Mouse (Mus musculus) testis, postnatal 14 days (tissue): Measurements from ENCODE around the gene Rai1.

Experiments
- DNase-seq: peaks from one replicate; pipeline ENCODE4 v3.0.0; 2021; ENCODE audit warnings: low spot score

Rai1 gene

GRCm38 (mm10) chr11:60192534-60192933, 87.7 kb downstream of the Rai1 start:
- DNase-seq: no peak

DNA sequence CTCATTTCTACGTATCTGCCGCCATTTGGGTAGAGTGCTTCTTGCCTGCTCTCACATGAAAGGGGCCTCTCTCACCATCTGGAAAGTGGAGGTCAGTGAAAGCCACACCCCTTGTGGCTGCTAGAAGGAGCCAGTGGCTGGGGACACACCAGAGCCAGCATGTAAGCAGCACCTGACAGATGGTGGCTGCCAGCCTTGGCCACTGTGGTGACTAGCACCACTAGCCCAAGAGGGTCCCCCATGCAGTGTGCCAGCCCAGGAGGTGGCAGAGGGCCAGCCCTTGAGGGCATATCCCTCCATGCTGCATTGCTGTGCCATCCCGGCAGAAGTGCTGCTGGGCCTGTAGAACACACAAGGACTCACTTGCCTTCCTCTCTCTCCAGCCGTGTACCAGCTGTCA, 88.7 kb downstream of the Rai1 start:
- no peak for DNase-seq

GRCm38 (mm10) chr11:60195108-60195507, 90.3 kb downstream of the Rai1 start:
- no peak for DNase-seq

- DNase-seq: no peak
These were observed 91.5 kb downstream of the Rai1 start for GRCm38 (mm10) chr11:60196344-60196743.

DNA sequence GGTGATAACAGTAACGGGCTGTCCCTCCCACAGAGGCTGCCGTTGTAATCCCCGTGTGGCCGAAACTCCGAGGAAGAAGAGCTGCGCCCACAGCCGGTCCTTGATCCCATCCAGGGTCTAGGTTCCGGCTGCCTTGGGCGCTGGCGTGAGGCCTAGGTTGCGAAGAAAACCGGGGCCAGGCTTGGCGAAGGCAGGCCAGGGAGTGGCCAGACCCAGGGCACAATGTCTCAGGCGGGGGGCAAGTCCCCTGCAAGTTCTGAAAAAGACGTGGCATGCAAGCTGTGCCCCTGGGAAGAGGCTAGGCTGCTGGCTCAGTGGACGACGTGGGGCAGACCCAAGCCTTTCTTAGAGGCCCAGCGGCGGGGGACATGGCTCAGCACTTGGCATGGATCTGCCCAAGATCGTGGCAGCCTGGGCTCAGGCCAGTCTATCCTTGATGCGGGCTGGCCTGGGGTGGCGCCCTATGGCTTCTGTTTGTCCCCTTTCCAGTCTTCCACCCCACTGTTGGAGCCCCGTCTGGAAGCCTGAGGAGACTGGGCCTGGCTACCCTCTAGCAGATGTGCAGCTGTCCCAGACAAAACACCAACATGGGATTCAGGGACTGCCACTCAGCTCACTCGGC, 93.3 kb downstream of the Rai1 start:
- no peak for DNase-seq

GRCm38 (mm10) chr11:60198651-60199050, 93.8 kb downstream of the Rai1 start:
- DNase-seq: no peak

GRCm38 (mm10) chr11:60199702-60200184, 94.9 kb downstream of the Rai1 start:
- DNase-seq: peak; percentile 68

GRCm38 (mm10) chr11:60200384-60200783, 95.6 kb downstream of the Rai1 start:
- no peak for DNase-seq

DNA sequence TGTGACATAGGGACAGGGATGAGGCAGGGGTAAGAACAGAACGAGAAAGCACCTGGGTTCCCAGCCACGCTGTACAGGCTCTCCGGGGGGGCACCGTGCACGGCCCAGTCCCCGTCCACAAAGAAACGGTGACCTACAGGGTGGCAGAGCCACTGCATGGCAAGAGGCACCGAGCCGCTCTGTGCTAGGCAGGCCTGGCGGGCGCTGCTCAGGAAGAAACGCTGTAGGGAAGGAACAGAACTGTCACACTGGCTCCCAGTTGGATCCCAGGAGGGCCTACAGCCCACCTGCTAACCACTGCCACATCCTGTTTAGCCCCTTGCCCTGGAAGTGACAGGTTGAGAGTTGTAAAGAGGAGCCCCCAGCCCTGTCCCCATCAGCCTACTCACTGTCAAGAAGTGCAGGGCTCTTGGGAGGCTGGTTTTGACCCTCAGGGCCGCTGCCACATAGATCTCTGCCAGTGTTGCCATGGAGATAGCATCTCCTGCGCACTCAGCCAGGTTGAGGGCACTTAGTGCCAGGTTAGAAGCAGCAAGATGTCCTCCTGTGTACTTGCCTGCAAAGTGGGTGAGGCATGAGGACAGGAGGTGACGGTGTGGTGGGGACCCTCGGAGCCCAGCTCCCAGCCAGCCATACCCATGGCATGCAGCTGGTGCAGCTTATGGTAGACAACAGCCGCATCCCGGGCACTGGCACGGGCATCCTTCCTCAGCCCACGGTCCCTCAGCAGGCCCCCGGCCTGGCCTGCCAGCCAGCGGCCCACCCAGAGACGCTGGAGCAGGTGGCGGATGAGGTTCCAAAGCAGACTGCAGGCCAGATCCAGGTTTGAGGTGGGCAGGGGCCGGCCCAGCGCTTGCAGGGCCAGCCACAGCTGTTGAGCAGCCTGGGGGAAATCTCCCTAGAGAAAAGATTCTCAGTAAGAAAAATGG, 98.2 kb downstream of the Rai1 start:
- DNase-seq: no peak

GRCm38 (mm10) chr11:60205026-60205425, 100.2 kb downstream of the Rai1 start:
- DNase-seq: no peak

DNA sequence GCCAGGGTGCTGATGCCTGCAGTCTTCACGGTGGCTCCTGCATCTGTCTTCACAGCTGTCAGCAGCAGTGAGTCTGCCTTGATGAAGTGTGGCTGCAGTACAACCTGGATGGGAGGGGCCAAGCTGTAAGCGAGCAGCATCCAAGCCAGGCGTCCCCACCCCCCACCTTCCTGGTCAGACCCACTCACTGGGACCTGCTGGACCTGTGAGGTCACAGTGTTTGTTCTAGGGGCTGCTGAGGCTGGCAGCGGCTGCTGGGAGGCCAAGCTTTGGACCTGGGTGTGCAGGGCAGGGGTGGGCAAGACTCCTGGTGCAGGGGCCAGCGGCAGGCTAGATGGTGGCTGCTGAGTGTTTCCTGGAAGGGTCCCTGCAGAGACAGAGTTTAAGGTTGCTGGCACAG, 101.4 kb downstream of the Rai1 start:
- DNase-seq: no peak

- DNase-seq: no peak
These were observed 103.4 kb downstream of the Rai1 start for GRCm38 (mm10) chr11:60208201-60208600.

DNA sequence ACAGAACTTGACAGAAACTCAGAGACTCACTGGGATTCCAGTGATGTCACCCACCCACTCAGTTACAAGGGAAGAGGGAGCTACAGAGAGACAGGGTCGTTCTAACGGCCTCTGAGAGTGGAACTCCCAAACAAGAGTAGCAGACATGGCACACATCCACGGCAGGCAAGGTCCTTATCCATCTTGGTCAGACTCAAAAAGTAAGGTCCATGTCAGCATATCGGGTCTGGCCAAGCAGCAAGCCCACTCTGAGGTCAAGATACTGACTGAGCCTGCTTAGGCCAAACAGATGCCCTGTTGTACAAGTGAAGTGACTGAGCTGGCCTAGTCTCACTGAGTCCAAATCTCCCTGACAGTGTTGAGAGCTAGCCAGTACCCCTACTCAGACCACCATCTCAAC, 103.9 kb downstream of the Rai1 start:
- DNase-seq: no peak

DNA sequence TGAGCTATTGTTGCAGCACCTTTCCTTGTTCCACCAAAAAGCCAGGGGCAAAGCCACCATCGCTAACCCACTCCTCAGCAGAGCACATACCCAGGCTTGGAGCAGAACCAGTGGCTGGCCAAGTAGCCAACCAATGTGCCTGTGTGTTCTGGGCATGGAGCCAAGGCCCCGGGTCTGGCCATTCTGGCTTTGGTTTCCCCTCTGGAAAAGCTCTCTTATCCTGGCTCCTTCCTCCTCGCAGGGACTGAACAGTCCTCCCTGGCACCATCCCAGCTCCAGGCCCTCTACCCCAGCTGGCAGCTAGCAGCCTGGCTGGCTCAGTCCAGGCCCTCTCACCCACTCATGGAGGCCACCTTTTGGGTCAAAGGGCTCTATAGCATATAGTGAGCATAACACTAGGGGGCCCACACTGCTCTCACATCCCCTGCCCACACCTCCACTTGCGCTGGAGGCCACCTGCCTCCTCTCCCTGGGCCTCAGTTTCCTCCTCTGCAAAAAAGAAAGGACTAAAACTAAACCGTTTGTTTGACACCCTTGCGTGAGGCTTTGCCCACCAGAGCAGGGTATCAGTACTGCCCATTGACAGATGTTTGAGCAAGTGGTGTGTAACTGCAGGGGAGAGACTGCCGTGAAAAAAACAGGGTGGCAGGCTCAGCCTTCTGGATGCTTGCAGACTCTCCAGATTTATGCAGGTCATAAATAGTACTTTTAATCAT, 104.6 kb downstream of the Rai1 start:
- DNase-seq: peak; percentile 67

- no peak for DNase-seq
These were observed 105.1 kb downstream of the Rai1 start for GRCm38 (mm10) chr11:60209933-60210249.

DNA sequence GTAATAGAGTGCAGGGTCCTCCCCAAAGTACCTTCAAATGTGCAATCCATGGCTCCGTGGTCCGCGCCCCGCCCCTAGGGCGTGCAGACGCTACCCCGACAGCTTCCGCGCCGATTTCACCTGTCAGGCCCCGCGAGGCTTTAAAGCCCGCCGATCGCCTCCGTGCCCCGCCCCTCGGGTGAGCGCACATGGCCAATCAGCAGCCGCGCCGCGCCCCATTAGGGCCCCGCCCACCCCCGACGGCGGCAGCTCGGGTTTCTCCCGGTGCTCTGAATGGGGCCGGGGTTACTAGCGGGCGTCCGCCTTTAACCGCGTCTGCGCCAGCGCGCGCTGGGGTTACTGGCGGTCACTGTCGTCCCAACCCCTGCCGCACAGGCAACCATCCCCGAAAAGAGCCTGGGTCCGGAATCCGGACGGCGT, 105.5 kb downstream of the Rai1 start:
- DNase-seq: peak; percentile 92

DNA sequence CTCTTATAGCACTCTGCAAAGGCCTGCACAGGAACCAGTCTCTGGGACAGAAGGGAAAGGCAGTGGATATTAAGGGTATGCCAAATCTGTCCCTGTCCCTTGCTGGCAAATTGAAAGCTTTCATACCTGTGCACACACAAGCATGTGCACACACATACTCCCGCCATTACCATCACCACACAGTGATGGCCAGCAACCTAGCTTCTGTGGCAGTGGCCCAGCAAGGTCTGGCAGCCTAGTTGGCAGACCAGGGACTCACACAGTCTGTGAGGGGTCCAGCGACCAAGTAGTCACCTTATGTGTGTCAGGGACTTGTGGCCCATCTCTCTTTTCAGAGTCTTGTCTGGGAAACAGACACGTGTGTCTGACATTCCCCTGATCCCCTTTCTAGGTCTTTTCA, 106.3 kb downstream of the Rai1 start:
- DNase-seq: no peak

- DNase-seq: no peak
These were observed 106.9 kb downstream of the Rai1 start for GRCm38 (mm10) chr11:60211761-60212160.

- DNase-seq: no peak
These were observed 108.5 kb downstream of the Rai1 start for GRCm38 (mm10) chr11:60213266-60213665.

DNA sequence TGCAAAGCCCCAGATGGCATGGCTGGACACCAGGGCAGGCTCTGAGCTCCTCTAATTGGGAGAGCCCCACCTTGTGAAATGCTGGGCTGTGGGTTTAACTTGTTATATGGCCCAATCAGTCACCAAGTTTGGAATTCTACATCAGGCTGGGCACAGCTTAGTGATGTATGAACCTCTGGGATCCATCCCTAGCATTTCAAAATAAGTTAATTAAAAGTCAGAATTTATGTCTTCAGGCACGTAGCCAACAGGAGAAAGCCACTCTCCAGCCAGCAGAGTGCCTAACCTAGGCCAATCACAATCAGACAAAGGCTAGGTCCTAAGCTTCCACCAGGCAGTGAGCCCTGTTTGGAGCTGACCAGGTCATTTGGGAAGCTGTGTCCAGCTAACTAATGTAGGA, 111.9 kb downstream of the Rai1 start:
- no peak for DNase-seq

DNA sequence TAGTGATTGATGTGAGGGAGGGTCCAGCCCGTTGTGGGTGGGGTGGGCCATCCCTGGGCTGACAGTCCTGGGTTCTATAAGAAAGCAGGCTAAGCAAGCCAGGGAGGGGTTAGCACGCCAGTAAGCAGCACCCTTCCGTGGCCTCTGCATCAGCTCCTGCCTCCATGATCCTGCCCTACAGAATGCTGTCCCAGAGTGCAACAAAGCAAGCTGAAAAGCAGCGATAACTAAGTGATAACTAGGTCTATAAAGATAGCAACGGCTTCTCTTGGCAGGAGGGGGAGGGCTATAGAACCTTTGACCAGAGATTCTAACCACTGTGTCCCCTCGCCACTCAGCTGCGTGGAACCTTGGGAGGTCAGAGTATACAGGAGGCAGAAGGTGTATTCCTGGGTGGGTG, 112.7 kb downstream of the Rai1 start:
- DNase-seq: no peak

DNA sequence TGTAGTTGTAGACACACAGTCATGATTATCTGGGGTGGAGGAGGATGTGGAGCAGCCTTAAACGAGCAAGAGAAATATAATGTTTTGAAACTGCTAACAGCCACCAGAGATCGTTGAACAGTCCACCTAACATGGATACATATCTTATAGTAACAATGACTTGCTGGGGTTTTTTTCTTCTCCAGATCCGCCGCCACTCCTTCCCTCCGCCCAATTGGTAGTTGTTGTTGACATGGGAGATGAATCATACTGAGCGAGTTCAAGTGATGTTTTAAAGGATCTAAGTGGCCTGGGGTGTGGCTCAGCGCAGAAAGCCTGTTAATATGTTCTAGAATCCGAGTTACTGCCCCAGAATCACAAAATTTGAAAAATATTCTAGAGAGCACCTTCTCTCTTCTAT, 114.8 kb downstream of the Rai1 start:
- DNase-seq: no peak

DNA sequence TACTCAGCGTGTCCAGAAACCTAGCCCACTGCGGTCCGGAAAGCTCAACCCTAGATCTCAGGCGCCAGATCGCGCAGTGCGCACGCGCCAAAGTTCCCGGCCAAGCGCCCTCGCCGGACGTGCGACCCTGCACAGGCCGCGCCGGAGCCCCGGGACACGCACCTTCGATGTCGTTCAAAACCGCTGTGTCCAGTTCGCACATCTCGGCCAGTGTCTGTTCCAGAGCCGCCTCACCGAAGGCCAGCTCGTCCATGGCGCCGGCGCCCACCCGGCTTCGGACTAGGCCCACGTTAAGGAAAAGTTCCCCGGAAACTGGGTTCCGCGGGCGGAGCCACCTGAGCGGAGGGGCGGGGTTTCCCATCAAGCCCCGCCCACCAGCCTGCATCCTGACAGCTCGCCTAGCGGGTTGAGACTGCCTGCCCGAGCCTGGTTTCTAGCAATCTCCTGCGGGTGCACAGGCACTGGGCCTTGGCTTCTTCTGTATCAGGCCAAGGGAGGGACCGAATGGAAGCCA, 115.5 kb downstream of the Rai1 start:
- peak; percentile 90 for DNase-seq
